Mouse (Mus musculus): ENCODE results near the gene Srsf6.

DNA sequence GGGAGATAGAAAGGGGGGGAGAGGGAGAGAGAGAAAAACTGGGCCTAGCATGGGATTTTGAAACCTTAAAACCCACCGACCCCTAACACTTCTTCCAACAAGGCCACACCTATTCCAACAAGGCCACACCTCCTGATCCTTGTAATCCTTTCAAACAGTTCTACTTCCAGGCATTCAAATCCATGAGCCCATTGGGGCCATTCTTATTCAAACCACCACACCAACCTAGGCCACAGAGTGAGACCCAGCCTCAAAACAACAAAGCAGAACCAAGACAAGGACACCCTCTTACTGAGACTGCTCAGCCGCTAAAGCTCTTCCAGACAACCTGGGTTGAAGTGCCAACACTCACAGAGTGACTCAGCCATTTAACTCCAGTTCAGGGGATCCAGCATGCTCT is 19.4 kb downstream of the Srsf6 start:
- TF ChIP-seq CTCF (IDR thresholded peaks at IDR 0.05; ENCODE audit: control insufficient read depth, insufficient read depth, insufficient replicate concordance, low read depth, low read length) (no peak), POLR2A (IDR thresholded peaks at IDR 0.05; ENCODE audit: control insufficient read depth, low read depth, low read length) (no peak)

All from testis, adult 2 months (tissue).